Mouse (Mus musculus) liver, adult 10 weeks (tissue): Measurements from ENCODE around the gene Tmem74b. TPM values are rescaled to one million over a fixed set of nuclear protein-coding genes. Genes with fewer than 3 reads are reported as not detected.

ENCODE experiments used
- polyA plus RNA-seq: library from polyadenylated mRNA; stranded (reverse); fragments of 350-450 nt; fragmentation: Illumina TruSeq; extraction: RNeasy Lipid Tissue Mini Kit (QIAGEN cat#74804); gene quantifications from one replicate; pipeline ENCODE4 v1.2.3, GENCODE M21; 2014; ENCODE audit warnings: low read depth, low replicate concordance

Tmem74b gene
- not detected for polyA plus RNA-seq

GRCm38 (mm10) chr2:151701231-151702145, at the start of gene Tmem74b:
Gene Tmem74b, plus strand, starts transcription at chr2:151702008.

GRCm38 (mm10) chr2:151668433-151668832, 33.4 kb upstream of the Tmem74b start, which contains the start of gene Rad21l:
Gene Rad21l, minus strand, starts transcription at chr2:151668533.

GRCm38 (mm10) chr2:151743845-151744244, 42.0 kb downstream of the Tmem74b start, which contains the start of gene Psmf1:
Gene Psmf1, minus strand, starts transcription at chr2:151744186.

Other genes with a start within 250 kb of the Tmem74b start
- not detected for gene 4921509C19Rik, start 225.9 kb upstream of the Tmem74b start, polyA plus RNA-seq
- 33.1 TPM for gene Nsfl1c, start 207.8 kb upstream of the Tmem74b start, polyA plus RNA-seq
- gene Fkbp1a, start 159.5 kb upstream of the Tmem74b start, polyA plus RNA-seq = 52.0 TPM
- not detected for gene Sdcbp2, start 129.4 kb upstream of the Tmem74b start, polyA plus RNA-seq
- not detected for gene Snph, start 69.4 kb upstream of the Tmem74b start, polyA plus RNA-seq
- not detected for gene Rad21l, start 33.5 kb upstream of the Tmem74b start, polyA plus RNA-seq
- gene Psmf1, start 42.2 kb downstream of the Tmem74b start, polyA plus RNA-seq = 6.4 TPM
- gene Rspo4, start 140.9 kb downstream of the Tmem74b start, polyA plus RNA-seq = not detected
- not detected for gene Angpt4, start 209.2 kb downstream of the Tmem74b start, polyA plus RNA-seq